Mouse (Mus musculus) hindbrain, embryonic 11.5 days (tissue): ENCODE measurements around the gene Otor. TPM values are rescaled to one million over a fixed set of nuclear protein-coding genes. Genes with fewer than 3 reads are reported as not detected.

Source experiments
- ATAC-seq: fragments of 200-750 bp; cut with Nextera tagmentation; 2 replicates; pipeline ENCODE4 v1.8.0; 2017; ENCODE audit warnings: mild to moderate bottlenecking, moderate TSS enrichment, moderate library complexity; ENCODE audit not compliant: low FRiP score
- DNase-seq: peaks from one replicate; pipeline ENCODE4 v3.0.0-alpha.2; 2015; ENCODE audit warnings: low spot score
- H3K27ac ChIP-seq: fragments of 300-500 bp; sonication (generic); 2 replicates; pipeline ENCODE4 v1.5.1; 2014; ENCODE audit warnings: mild to moderate bottlenecking, low read depth, low read length
- H3K27me3 ChIP-seq: fragments of 300-500 bp; sonication (generic); 2 replicates; pipeline ENCODE4 v1.6.1; 2014; ENCODE audit warnings: mild to moderate bottlenecking, low read length, moderate library complexity, mixed read lengths; ENCODE audit not compliant: control insufficient read depth, insufficient read depth
- H3K36me3 ChIP-seq: fragments of 300-500 bp; sonication (generic); 2 replicates; pipeline ENCODE4 v1.6.1; 2014; ENCODE audit warnings: mild to moderate bottlenecking, low read length, moderate library complexity, mixed read lengths; ENCODE audit not compliant: control insufficient read depth, insufficient read depth
- H3K4me1 ChIP-seq: fragments of 300-500 bp; sonication (generic); replicated peaks from 2 replicates; pipeline ENCODE4 v1.6.1; 2014; ENCODE audit warnings: low read length, mixed read lengths; ENCODE audit not compliant: control insufficient read depth, insufficient read depth
- H3K4me2 ChIP-seq: fragments of 300-500 bp; sonication (generic); replicated peaks from 2 replicates; pipeline ENCODE4 v1.6.1; 2014; ENCODE audit warnings: mild to moderate bottlenecking, low read depth, low read length
- H3K4me3 ChIP-seq: fragments of 300-500 bp; sonication (generic); 2 replicates; pipeline ENCODE4 v1.5.1; 2014; ENCODE audit warnings: low read depth, low read length
- H3K9ac ChIP-seq: fragments of 300-500 bp; sonication (generic); 2 replicates; pipeline ENCODE4 v1.6.1; 2014; ENCODE audit warnings: low read depth, low read length
- H3K9me3 ChIP-seq: fragments of 300-500 bp; sonication (generic); 2 replicates; pipeline ENCODE4 v1.6.1; 2016; ENCODE audit warnings: low read length; ENCODE audit not compliant: control insufficient read depth
- WGBS: fragments of 180-500 bp; shearing (Covaris S2); extraction: QIAGEN DNeasy Blood & Tissue Kit; methylation state at CpG from one replicate; pipeline ENCODE4 v1.1.7; 2014; 5-methylcytosine and 5-hydroxymethylcytosine counted together
- polyA plus RNA-seq: library from polyadenylated mRNA; unstranded; fragments of >200 nt; fragmentation: Nextera tagmentation; extraction: Ambion mirVana; gene quantifications from 2 replicates; pipeline ENCODE4 v1.2.1, GENCODE M21; 2014

Otor gene
- polyA plus RNA-seq, 1 experiment from 2014 or later: 2.2 TPM

- Histone ChIP-seq H3K4me3 (peak overlapping the region; percentile 83), H3K36me3 (no peaks in the 10 kb centered on the region), H3K9ac (no peak overlapping the region), H3K4me2 (peak overlapping the region; percentile 38), H3K27me3 (no peaks in the 10 kb centered on the region), H3K4me1 (no peaks in the 10 kb centered on the region), H3K27ac (no peak overlapping the region), H3K9me3 (no peaks in the 10 kb centered on the region)
- ATAC-seq: no peak; the same call in 1 of the 2 replicates
- DNase-seq: no peak
- 46% methylated on average over 6 of the region's 6 CpGs for WGBS
These were observed 15.9 kb upstream of the Otor start for GRCm38 (mm10) chr2:143062432-143062811.

- Histone ChIP-seq H3K4me2 (peak within 1 kb of the TSS; percentile 83), H3K36me3 (no peaks in the 10 kb centered on the region), H3K27ac (no peak within 1 kb of the TSS), H3K4me1 (no peaks in the 10 kb centered on the region), H3K4me3 (peak within 1 kb of the TSS; percentile 83), H3K27me3 (no peaks in the 10 kb centered on the region), H3K9ac (peak within 1 kb of the TSS; percentile 67), H3K9me3 (no peaks in the 10 kb centered on the region)
- DNase-seq: peak; percentile 95
- ATAC-seq: peak; percentile 93
- 1% methylated on average over 55 of the region's 55 CpGs for WGBS
These were observed 15.2 kb upstream of the Otor start, which contains the start of gene Snrpb2 for GRCm38 (mm10) chr2:143062812-143063792. Gene Snrpb2, plus strand, starts transcription at chr2:143063039.

GRCm38 (mm10) chr2:143065914-143066313 is 12.4 kb upstream of the Otor start:
- no peaks in the 10 kb centered on the region for H3K27me3 ChIP-seq
- no peak overlapping the region for H3K9ac ChIP-seq
- no peak overlapping the region for H3K27ac ChIP-seq
- H3K9me3 ChIP-seq: no peaks in the 10 kb centered on the region
- DNase-seq (no peak), ATAC-seq (no peak)
- WGBS: 97% methylated on average over 3 of the region's 3 CpGs
- H3K4me2 ChIP-seq: no peak overlapping the region
- 0 out of 2 replicates have a peak, but pooled peaks cover 2% of the 10 kb centered on the region for H3K36me3 ChIP-seq
- no peak overlapping the region for H3K4me3 ChIP-seq
- no peaks in the 10 kb centered on the region for H3K4me1 ChIP-seq

DNA sequence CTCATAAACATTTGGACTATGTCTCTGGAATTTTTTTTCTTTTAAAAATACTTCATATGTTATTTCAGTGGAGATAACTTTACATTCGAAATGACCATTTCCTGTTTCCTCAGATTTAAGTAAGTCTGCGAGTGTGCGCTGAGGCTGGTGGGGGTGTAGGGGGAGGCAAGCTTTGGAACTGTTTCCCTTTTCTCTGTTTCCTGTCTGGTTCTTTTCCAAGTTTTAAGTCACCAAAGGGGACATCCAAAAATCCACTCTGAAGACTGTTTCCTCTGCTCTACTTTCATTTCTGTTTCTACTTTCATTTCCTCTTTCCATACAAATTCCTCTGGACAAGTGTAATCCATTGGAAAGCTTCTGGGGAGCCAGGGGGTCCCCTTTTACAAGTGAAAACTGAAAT is 3.4 kb downstream of the Otor start:
- WGBS: 81% methylated on average over 3 of the region's 3 CpGs
- DNase-seq (no peak), ATAC-seq (no peak)
- Histone ChIP-seq H3K9me3 (no peaks in the 10 kb centered on the region), H3K4me1 (no peaks in the 10 kb centered on the region), H3K36me3 (no peaks in the 10 kb centered on the region), H3K27ac (no peak overlapping the region), H3K4me2 (no peak overlapping the region), H3K27me3 (no peaks in the 10 kb centered on the region), H3K9ac (no peak overlapping the region), H3K4me3 (no peak overlapping the region)

DNA sequence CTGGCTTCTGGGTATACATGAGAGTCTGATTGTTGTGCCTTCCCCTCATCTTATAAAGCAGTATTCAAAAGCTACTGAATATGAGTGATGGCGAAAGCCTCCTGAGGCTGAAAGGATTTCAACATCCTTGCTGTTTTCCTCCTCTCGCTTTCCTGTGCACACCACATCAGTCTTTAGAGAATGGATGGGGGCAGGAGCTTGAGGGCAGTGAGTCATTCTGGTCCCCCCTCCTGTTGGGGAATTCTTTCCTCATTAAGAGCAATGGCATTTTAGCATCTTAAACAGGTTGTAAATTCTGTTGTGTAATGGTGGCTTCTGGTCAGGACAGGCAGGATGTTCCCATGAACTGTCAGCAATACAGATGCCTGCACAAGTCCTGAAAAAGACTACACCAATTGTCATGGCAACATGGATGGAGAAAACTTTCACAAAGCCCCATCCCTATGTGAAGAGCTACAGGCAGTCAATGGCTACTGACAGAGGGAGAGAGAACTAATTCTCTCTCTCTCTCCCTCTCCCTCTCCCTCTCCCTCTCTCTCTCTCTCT is 6.7 kb downstream of the Otor start:
- ATAC-seq (no peak), DNase-seq (no peak)
- no peaks in the 10 kb centered on the region for H3K27me3 ChIP-seq
- H3K4me1 ChIP-seq: no peaks in the 10 kb centered on the region
- H3K27ac ChIP-seq: no peak overlapping the region
- H3K9me3 ChIP-seq: no peaks in the 10 kb centered on the region
- no peaks in the 10 kb centered on the region for H3K36me3 ChIP-seq
- H3K4me2 ChIP-seq: no peak overlapping the region
- 66% methylated on average over 2 of the region's 2 CpGs for WGBS
- no peak overlapping the region for H3K4me3 ChIP-seq
- no peak overlapping the region for H3K9ac ChIP-seq

DNA sequence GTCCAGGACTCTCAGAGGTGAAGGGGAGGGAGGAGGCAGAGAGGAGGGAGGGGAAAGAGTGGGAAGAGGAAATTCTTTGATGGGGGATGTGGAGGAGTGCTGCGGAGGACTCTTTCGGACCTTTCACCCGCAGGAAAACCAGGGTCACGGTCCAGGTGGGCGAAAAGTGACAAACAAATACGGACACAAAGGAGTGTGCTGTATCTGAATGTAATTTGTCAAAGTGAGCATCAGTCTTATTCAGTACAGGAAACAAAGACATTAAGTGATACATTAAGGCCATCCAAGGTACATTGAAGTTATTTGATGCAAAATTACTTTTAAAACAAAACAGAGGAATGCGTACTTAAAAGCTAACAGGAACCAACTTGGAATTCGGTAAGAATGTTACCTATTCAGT is 11.6 kb downstream of the Otor start:
- Histone ChIP-seq H3K4me2 (no peak overlapping the region), H3K4me1 (no peaks in the 10 kb centered on the region), H3K36me3 (no peaks in the 10 kb centered on the region), H3K9ac (no peak overlapping the region), H3K27me3 (no peaks in the 10 kb centered on the region), H3K27ac (no peak overlapping the region), H3K4me3 (no peak overlapping the region), H3K9me3 (no peaks in the 10 kb centered on the region)
- ATAC-seq (no peak), DNase-seq (no peak)
- 82% methylated on average over 8 of the region's 8 CpGs for WGBS

DNA sequence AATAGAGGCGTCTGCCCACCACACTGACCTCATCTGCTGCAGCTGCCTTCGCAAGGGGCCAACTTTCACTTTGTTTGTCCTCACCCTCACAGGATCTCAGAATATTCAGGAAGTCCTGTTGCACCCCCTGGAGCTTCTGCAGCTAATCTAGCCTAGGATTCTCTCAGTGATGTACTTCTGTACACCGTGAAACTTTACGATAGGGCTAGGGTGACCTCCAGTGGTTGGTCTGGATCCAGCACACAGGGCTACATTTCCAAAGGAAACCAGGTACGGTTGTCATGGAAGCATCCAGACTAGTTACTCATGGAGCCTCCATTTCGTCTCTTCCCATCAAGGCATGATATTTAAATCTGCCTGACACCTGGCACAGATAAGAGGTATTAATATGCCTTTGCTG is 15.5 kb downstream of the Otor start:
- H3K9ac ChIP-seq: no peak overlapping the region
- H3K27me3 ChIP-seq: no peaks in the 10 kb centered on the region
- H3K36me3 ChIP-seq: no peaks in the 10 kb centered on the region
- H3K4me3 ChIP-seq: no peak overlapping the region
- no peak overlapping the region for H3K4me2 ChIP-seq
- ATAC-seq (peak; percentile 73), DNase-seq (peak; percentile 63)
- no peaks in the 10 kb centered on the region for H3K4me1 ChIP-seq
- no peak overlapping the region for H3K27ac ChIP-seq
- WGBS: 38% methylated on average over 6 of the region's 6 CpGs
- no peaks in the 10 kb centered on the region for H3K9me3 ChIP-seq

GRCm38 (mm10) chr2:143094761-143095160 is 16.5 kb downstream of the Otor start:
- Histone ChIP-seq H3K4me1 (no peaks in the 10 kb centered on the region), H3K36me3 (no peaks in the 10 kb centered on the region), H3K27me3 (no peaks in the 10 kb centered on the region), H3K9me3 (no peaks in the 10 kb centered on the region), H3K4me3 (no peak overlapping the region), H3K4me2 (no peak overlapping the region), H3K27ac (no peak overlapping the region), H3K9ac (no peak overlapping the region)
- ATAC-seq (no peak), DNase-seq (no peak)
- WGBS: 60% methylated on average over 6 of the region's 6 CpGs

- H3K27ac ChIP-seq: no peak overlapping the region
- DNase-seq (no peak), ATAC-seq (no peak)
- H3K4me1 ChIP-seq: no peaks in the 10 kb centered on the region
- H3K9me3 ChIP-seq: no peaks in the 10 kb centered on the region
- H3K27me3 ChIP-seq: no peaks in the 10 kb centered on the region
- H3K36me3 ChIP-seq: no peaks in the 10 kb centered on the region
- no peak overlapping the region for H3K4me2 ChIP-seq
- 90% methylated on average over 1 of the region's 1 CpGs for WGBS
- H3K9ac ChIP-seq: no peak overlapping the region
- no peak overlapping the region for H3K4me3 ChIP-seq
These were observed 18.9 kb downstream of the Otor start for GRCm38 (mm10) chr2:143097170-143097569.
